Mouse (Mus musculus) kidney, adult 8-10 months (tissue): ENCODE data around the gene Tbc1d16.

ENCODE experiments used
- DNase-seq, 2 experiments: peaks; one replicate each; pipeline ENCODE4 v3.0.0; 2022

The Tbc1d16 gene

GRCm38 (mm10) chr11:119171588-119171987, 56.7 kb downstream of the Tbc1d16 start:
- DNase-seq: peak in 1 of 2 experiments; percentile 61

- DNase-seq: no peak
Measured at GRCm38 (mm10) chr11:119168851-119169250, 59.4 kb downstream of the Tbc1d16 start.

- DNase-seq: no peak
Measured at GRCm38 (mm10) chr11:119165995-119166394, 62.3 kb downstream of the Tbc1d16 start.

GRCm38 (mm10) chr11:119164375-119164774, 63.9 kb downstream of the Tbc1d16 start:
- DNase-seq: no peak

GRCm38 (mm10) chr11:119163734-119163992, 64.6 kb downstream of the Tbc1d16 start:
- no peak for DNase-seq

GRCm38 (mm10) chr11:119162959-119163733, 65.2 kb downstream of the Tbc1d16 start:
- DNase-seq: no peak

- no peak for DNase-seq
Measured at GRCm38 (mm10) chr11:119161665-119162064, 66.6 kb downstream of the Tbc1d16 start.

- DNase-seq: no peak
Measured at GRCm38 (mm10) chr11:119160050-119160449, 68.2 kb downstream of the Tbc1d16 start.

- peak; percentile 44 to 71 for DNase-seq
Measured at GRCm38 (mm10) chr11:119159496-119159895, 68.8 kb downstream of the Tbc1d16 start.

- no peak for DNase-seq
Measured at GRCm38 (mm10) chr11:119157377-119158189, 70.7 kb downstream of the Tbc1d16 start.

- peak; percentile 34 to 47 for DNase-seq
Measured at GRCm38 (mm10) chr11:119156481-119157254, 71.6 kb downstream of the Tbc1d16 start.

- peak; percentile 70 to 75 for DNase-seq
Measured at GRCm38 (mm10) chr11:119155638-119156480, 72.4 kb downstream of the Tbc1d16 start.

GRCm38 (mm10) chr11:119152321-119152831, 75.9 kb downstream of the Tbc1d16 start:
- no peak for DNase-seq

GRCm38 (mm10) chr11:119151073-119151607, 77.2 kb downstream of the Tbc1d16 start:
- DNase-seq: no peak

GRCm38 (mm10) chr11:119150442-119150841, 77.9 kb downstream of the Tbc1d16 start:
- DNase-seq: no peak

GRCm38 (mm10) chr11:119148829-119149228, 79.5 kb downstream of the Tbc1d16 start:
- DNase-seq: no peak

- DNase-seq: no peak
Measured at GRCm38 (mm10) chr11:119147153-119147552, 81.1 kb downstream of the Tbc1d16 start.

- no peak for DNase-seq
Measured at GRCm38 (mm10) chr11:119146140-119146539, 82.2 kb downstream of the Tbc1d16 start.

- DNase-seq: no peak
Measured at GRCm38 (mm10) chr11:119144801-119145475, 83.4 kb downstream of the Tbc1d16 start.

GRCm38 (mm10) chr11:119143376-119144002, 84.8 kb downstream of the Tbc1d16 start:
- DNase-seq: no peak

GRCm38 (mm10) chr11:119142615-119143014, 85.7 kb downstream of the Tbc1d16 start:
- DNase-seq: no peak
